Mouse (Mus musculus) forebrain, postnatal 0 days (tissue): Measurements from ENCODE around the gene Rptn. TPM values are rescaled to one million over a fixed set of nuclear protein-coding genes. Genes with fewer than 3 reads are reported as not detected.

ENCODE experiments used
- ATAC-seq: fragments of 200-750 bp; cut with Nextera tagmentation; 2 replicates; pipeline ENCODE4 v1.8.0; 2017; ENCODE audit warnings: mild to moderate bottlenecking, moderate library complexity
- DNase-seq: peaks from one replicate; pipeline ENCODE4 v3.0.0-alpha.2; 2015
- H3K27ac ChIP-seq: fragments of 300-500 bp; sonication (generic); 2 replicates; pipeline ENCODE4 v1.5.1; 2014; ENCODE audit warnings: low read depth, mild to moderate bottlenecking, antibody characterized with exemption, low read length, moderate library complexity, mixed read lengths
- H3K27me3 ChIP-seq: fragments of 300-500 bp; sonication (generic); 2 replicates; pipeline ENCODE4 v1.6.1; 2014; ENCODE audit warnings: mild to moderate bottlenecking, low read length, mixed read lengths; ENCODE audit not compliant: insufficient read depth
- H3K36me3 ChIP-seq: fragments of 300-500 bp; sonication (generic); 2 replicates; pipeline ENCODE4 v1.6.1; 2014; ENCODE audit warnings: mild to moderate bottlenecking, moderate library complexity; ENCODE audit not compliant: insufficient read depth
- H3K4me1 ChIP-seq: fragments of 300-500 bp; sonication (generic); 2 replicates; pipeline ENCODE4 v1.6.1; 2014; ENCODE audit warnings: antibody characterized with exemption; ENCODE audit not compliant: insufficient read depth
- H3K4me2 ChIP-seq: fragments of 300-500 bp; sonication (generic); 2 replicates; pipeline ENCODE4 v1.6.1; 2014; ENCODE audit warnings: low read depth, mild to moderate bottlenecking, moderate library complexity
- H3K4me3 ChIP-seq: fragments of 300-500 bp; sonication (generic); 2 replicates; pipeline ENCODE4 v1.5.1; 2014; ENCODE audit warnings: low read depth, low read length, mixed read lengths
- H3K9ac ChIP-seq: fragments of 300-500 bp; sonication (generic); 2 replicates; pipeline ENCODE4 v1.6.1; 2014; ENCODE audit warnings: mild to moderate bottlenecking
- H3K9me3 ChIP-seq: fragments of 300-500 bp; sonication (generic); 2 replicates; pipeline ENCODE4 v1.6.1; 2016; ENCODE audit warnings: low read length
- CTCF ChIP-seq: sonication (generic); IDR thresholded peaks from 2 replicates; pipeline ENCODE4 v1.5.1; 2016; ENCODE audit warnings: antibody characterized with exemption, control low read depth, low read depth
- WGBS: fragments of 180-500 bp; shearing (Covaris S2); extraction: QIAGEN DNeasy Blood & Tissue Kit; methylation state at CpG from one replicate; pipeline ENCODE4 v1.1.7; 2014; 5-methylcytosine and 5-hydroxymethylcytosine counted together
- polyA plus RNA-seq: library from polyadenylated mRNA; unstranded; fragments of >200 nt; fragmentation: Nextera tagmentation; extraction: Ambion mirVana; gene quantifications from 2 replicates; pipeline ENCODE4 v1.2.1, GENCODE M21; 2015
- total RNA-seq: library from RNA; depleted of rRNA; stranded (reverse); fragments of >200 nt; gene quantifications from 2 replicates; pipeline ENCODE4 v1.2.3, GENCODE M21; 2014; rRNA removed

Rptn gene
- not detected in 2 replicates for total RNA-seq
- polyA plus RNA-seq: not detected in 2 replicates

DNA sequence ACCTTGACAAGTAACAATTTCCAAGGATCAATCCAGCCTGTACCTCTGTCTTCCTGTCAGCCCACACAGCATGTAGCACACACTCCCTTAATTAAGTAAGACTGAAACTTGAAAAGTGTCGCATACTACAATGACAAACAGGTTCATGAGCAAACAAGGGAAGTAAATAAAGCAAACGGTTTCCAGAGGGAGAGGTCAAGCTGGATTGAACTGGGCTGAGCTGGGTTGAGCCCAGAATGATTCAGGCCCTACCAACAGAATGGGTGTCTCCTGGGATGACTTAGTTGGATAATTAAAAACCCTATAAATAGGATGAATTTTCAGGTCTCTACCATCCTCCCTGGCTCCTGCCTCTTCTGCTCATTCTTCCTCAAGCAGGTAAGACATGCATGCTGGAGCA is at the start of gene Rptn:
Gene Rptn (plus strand): TSS at position 334 of the 400 bp plus-strand sequence.
- no peak for DNase-seq
- WGBS: 72% methylated on average over 2 of the region's 2 CpGs

DNA sequence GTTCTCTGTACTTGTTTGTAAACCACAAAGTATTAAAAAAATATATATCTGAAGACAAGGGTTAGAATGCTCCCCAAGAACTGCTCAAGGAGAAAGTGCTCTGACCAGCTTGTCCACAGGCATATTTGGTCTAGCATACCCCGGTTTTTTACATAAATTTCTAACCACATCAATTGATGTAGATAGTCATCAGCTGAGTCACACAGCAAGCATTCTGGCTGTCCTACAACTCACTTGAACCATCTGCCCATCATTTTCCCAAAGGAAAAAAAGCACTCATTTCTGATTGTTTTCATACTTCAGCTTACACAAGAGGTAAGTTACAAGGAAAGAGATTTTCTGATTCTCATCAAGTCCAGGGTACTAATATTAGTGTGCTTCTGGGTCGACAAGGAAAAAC is 46.6 kb upstream of the Rptn start:
- H3K4me2 ChIP-seq: no peak overlapping the region
- no peak for DNase-seq
- TF ChIP-seq CTCF: no peak
- no peaks in the 10 kb centered on the region for H3K4me1 ChIP-seq
- no peaks in the 10 kb centered on the region for H3K36me3 ChIP-seq
- H3K4me3 ChIP-seq: no peak overlapping the region
- no peak overlapping the region for H3K27ac ChIP-seq
- no peaks in the 10 kb centered on the region for H3K27me3 ChIP-seq
- no peaks in the 10 kb centered on the region for H3K9me3 ChIP-seq
- no peak overlapping the region for H3K9ac ChIP-seq
- WGBS: 80% methylated on average over 2 of the region's 2 CpGs
- ATAC-seq: no peak

More for the DNA sequence above, at the start of gene Rptn:
- Histone ChIP-seq H3K4me2 (no peak within 1 kb of the TSS), H3K4me3 (no peak within 1 kb of the TSS), H3K36me3 (no peaks in the 10 kb centered on the region), H3K4me1 (no peaks in the 10 kb centered on the region), H3K9ac (no peak within 1 kb of the TSS), H3K9me3 (no peaks in the 10 kb centered on the region), H3K27me3 (no peaks in the 10 kb centered on the region), H3K27ac (no peak within 1 kb of the TSS)
- TF ChIP-seq CTCF: no peak
- ATAC-seq: no peak

DNA sequence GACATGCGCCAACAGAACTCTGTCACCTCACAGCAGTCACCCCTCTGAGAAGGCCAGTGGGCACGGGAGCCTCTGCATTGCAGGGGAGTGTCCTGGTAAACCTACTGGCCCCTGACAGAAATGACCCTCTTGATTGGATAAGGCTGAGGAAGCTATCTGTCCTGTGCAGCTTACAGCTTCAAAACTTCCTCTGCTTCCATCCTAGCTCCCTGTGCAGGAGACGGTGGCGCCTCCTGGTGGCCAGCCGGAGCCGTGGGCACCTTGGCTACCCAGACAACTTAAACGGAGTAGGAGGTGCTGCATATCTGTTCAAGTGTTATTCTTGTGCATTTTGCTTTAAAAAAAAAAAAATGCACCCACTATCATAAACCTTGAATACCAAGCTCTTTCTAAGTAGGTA is 33.5 kb upstream of the Rptn start:
- H3K4me2 ChIP-seq: no peak overlapping the region
- peak; percentile 68 for TF ChIP-seq CTCF
- no peak overlapping the region for H3K27ac ChIP-seq
- ATAC-seq (peak; percentile 49; the same call in 1 of the 2 replicates), DNase-seq (peak; percentile 34)
- no peak overlapping the region for H3K9ac ChIP-seq
- H3K27me3 ChIP-seq: no peaks in the 10 kb centered on the region; the same call in 1 of the 2 replicates
- no peak overlapping the region for H3K4me3 ChIP-seq
- 20% methylated on average over 7 of the region's 7 CpGs for WGBS
- H3K9me3 ChIP-seq: no peaks in the 10 kb centered on the region
- H3K4me1 ChIP-seq: no peaks in the 10 kb centered on the region
- no peaks in the 10 kb centered on the region for H3K36me3 ChIP-seq

DNA sequence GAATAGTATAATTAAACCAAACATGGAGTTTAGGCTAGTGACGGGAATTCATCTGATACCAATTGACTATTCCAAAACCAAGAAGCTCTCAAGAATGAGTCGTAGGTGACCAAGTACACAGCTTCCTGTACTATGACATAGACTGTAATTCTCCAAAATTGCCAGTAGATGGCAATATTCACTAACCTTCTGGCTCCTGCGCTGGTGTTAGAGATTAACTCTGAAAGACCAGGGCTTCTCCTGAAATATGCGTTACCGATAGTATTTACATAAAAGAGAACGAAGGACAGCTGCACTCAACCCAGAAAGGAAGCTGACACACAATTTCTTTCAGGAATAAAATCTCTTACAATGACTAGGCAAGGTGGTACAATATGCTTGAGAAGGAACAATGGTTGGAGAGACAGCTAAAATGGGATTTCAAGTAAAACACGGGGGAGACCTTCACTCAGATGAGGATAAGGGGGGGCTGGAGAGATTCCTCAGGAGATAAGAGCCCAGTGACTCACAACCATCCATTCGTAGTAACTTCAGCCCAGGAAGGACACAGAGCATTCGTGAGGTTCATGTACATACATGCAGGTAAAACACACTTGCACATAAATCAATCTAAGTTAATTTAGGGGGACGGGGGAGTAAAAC is 31.4 kb upstream of the Rptn start:
- Histone ChIP-seq H3K27me3 (no peaks in the 10 kb centered on the region; the same call in 1 of the 2 replicates), H3K4me2 (peak overlapping the region; percentile 25; the same call in 1 of the 2 replicates), H3K36me3 (no peaks in the 10 kb centered on the region), H3K27ac (no peak overlapping the region), H3K4me1 (no peaks in the 10 kb centered on the region), H3K4me3 (no peak overlapping the region; the same call in 1 of the 2 replicates), H3K9me3 (no peaks in the 10 kb centered on the region), H3K9ac (no peak overlapping the region)
- peak; percentile 86 for TF ChIP-seq CTCF
- 10% methylated on average over 10 of the region's 10 CpGs for WGBS
- ATAC-seq (peak; percentile 93), DNase-seq (peak; percentile 76)

GRCm38 (mm10) chr3:93366966-93367575 is 26.4 kb upstream of the Rptn start:
- Histone ChIP-seq H3K27ac (no peak overlapping the region), H3K4me3 (no peak overlapping the region), H3K4me2 (no peak overlapping the region), H3K4me1 (no peaks in the 10 kb centered on the region), H3K27me3 (no peaks in the 10 kb centered on the region; the same call in 1 of the 2 replicates), H3K9me3 (no peaks in the 10 kb centered on the region), H3K9ac (no peak overlapping the region), H3K36me3 (no peaks in the 10 kb centered on the region)
- no peak for DNase-seq
- WGBS: 61% methylated on average over 3 of the region's 3 CpGs
- ATAC-seq: no peak
- no peak for TF ChIP-seq CTCF

- no peak for ATAC-seq
- no peak for TF ChIP-seq CTCF
- H3K9me3 ChIP-seq: no peaks in the 10 kb centered on the region
Measured at GRCm38 (mm10) chr3:93368171-93368570, 25.3 kb upstream of the Rptn start.

DNA sequence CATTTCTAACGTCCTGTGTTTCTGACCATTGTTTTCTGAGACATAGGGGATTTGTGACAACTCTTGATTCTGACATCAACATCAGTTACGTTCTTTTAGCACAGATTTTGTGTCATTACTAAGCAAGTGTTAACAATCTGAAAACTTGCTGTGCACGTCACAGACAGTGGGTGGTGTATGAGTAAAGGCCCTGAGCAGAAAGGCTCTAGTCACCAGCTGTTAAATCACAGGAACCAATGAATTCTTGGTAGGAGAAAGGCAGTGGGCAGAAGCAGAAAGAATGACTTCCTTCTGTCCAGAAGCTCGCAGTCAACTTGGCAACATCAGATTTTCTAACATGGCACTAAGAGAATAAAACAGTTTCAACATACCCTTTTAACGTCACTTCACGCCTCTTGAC is 20.1 kb upstream of the Rptn start:
- H3K36me3 ChIP-seq: no peaks in the 10 kb centered on the region
- no peak overlapping the region for H3K27ac ChIP-seq
- H3K4me1 ChIP-seq: no peaks in the 10 kb centered on the region
- no peak overlapping the region for H3K9ac ChIP-seq
- H3K4me3 ChIP-seq: no peak overlapping the region
- H3K27me3 ChIP-seq: no peaks in the 10 kb centered on the region
- no peak for TF ChIP-seq CTCF
- H3K9me3 ChIP-seq: no peaks in the 10 kb centered on the region
- no peak for DNase-seq
- 77% methylated on average over 6 of the region's 6 CpGs for WGBS
- ATAC-seq: no peak
- H3K4me2 ChIP-seq: no peak overlapping the region

More at GRCm38 (mm10) chr3:93368171-93368570, 25.3 kb upstream of the Rptn start:
- DNase-seq: no peak
- H3K4me3 ChIP-seq: no peak overlapping the region
- 67% methylated on average over 1 of the region's 1 CpGs for WGBS
- H3K4me1 ChIP-seq: no peaks in the 10 kb centered on the region
- H3K36me3 ChIP-seq: no peaks in the 10 kb centered on the region
- H3K9ac ChIP-seq: no peak overlapping the region
- H3K4me2 ChIP-seq: no peak overlapping the region
- H3K27me3 ChIP-seq: no peaks in the 10 kb centered on the region
- H3K27ac ChIP-seq: no peak overlapping the region
